Mouse (Mus musculus): ENCODE measurements at regions not wholly inside any gene's neighbourhood (a gene's known extent, or its start where the extent isn't known, plus 50 kb on each side); places are given as distances from the start of the nearest gene placed in this dataset.

GRCm38 (mm10) chr12:109881108-109881507 is 281.0 kb upstream of the Rtl1 start:
- DNase-seq (ENCODE audit: low read depth, low spot score): no peak

DNA sequence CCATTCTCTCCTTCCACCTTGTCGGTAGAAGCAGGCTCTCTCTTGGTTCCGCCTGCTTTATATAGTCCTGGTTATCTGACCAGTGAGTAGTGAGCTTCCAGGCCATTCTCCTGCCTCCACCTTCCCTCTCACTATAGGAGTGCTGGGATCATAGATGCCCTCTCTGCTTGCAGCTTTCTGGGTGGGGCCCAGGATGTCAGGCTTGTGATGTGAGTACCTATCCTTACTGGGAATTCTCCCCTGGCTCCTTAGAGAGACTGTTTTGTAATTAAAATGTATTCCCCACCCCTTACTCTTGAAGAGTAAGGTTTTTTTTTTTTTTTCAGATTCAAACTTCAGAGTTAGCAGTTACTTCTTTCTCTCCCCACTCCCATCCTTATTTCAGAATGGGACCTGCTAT is 291.1 kb upstream of the Rtl1 start:
- no peak for DNase-seq (ENCODE audit: low read depth, low spot score)

DNA sequence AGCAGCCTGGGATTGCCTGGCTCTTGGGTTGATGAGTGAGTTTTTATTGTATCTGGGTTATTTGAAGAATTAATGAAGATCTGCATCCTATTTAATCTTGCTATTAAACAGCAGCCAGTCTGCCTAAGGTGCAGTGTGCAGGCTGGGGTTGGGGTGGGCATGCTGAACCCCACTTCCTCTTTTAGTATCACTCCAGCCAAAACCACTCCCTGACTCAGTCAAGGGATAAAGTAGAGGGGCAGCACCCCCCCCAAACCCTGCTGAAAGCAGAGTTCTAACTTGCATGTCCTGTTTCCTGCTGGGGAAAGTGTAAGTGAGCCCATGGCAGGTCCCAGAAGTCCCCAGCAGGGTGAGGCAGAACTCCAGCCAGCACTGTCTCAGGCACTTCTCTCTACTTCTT is 292.7 kb upstream of the Rtl1 start:
- no peak for DNase-seq (ENCODE audit: low read depth, low spot score)

GRCm38 (mm10) chr12:109893657-109894056 is 293.5 kb upstream of the Rtl1 start:
- DNase-seq (ENCODE audit: low read depth, low spot score): no peak

GRCm38 (mm10) chr12:109895389-109895788 is 295.3 kb upstream of the Rtl1 start:
- DNase-seq (ENCODE audit: low read depth, low spot score): peak; percentile 37

GRCm38 (mm10) chr12:109896397-109896796 is 296.3 kb upstream of the Rtl1 start:
- DNase-seq (ENCODE audit: low read depth, low spot score): no peak

DNA sequence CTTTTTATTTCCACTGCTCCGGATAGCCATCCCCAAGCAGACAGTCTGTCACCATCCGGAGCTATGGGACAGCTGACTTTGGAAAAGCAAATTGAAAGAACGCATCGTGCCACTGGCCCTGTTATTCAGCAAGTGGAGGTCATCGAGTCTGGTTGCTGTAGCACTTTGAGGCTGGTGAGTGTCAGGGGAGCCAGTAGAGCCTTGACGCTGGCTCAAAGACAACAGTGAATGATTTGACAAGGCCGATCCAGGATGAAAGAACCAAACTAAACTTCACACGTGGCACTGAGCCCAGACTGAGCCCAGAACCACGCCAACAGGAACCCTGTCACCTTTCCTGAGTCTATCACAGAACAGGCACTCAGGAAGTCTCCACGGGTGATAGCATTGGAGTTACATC is 296.8 kb upstream of the Rtl1 start:
- no peak for DNase-seq (ENCODE audit: low read depth, low spot score)

GRCm38 (mm10) chr12:109897861-109898385 is 297.8 kb upstream of the Rtl1 start:
- no peak for DNase-seq (ENCODE audit: low read depth, low spot score)

DNA sequence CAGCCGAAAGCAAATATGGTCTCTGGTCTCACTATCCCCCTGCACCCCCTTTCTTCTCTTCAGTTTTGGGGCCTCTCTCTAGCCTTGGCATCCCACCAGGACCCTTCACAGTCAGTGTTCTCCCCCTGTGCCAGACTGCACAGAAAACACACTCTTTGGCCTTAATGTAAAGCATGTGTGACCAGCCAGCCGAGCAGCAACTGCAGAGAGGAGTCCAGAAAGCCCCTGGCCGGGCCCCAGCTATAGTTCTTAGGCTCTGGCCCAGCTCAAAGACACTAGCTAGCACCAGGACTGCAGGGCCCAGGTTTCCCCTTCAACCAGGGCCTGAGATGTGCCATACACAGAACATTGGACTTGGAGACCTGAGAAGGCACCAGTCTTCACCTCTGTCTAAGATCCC is 299.3 kb upstream of the Rtl1 start:
- peak; percentile 27 for DNase-seq (ENCODE audit: low read depth, low spot score)

- DNase-seq (ENCODE audit: low read depth, low spot score): no peak
Observed at GRCm38 (mm10) chr12:109910966-109911495, 310.9 kb upstream of the Rtl1 start.

DNA sequence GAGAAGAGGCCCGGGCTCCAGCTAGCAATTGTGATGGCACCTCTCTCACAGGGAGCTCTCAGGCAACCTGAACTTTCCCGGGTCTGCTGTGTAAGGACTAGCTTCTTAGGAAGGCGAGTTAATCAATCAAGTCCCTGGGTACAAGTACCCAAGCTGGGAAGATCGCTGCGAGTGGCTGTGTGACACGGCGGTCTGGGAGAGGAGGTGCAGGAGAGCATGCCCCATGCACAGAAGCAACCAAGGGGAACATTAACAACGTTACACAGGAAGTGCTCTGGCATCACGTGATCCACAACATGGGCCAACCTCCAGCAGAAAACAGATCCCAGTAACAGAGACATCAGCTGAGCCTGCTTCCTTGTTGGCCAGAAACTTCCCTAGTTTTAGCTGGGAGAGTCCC is 311.4 kb upstream of the Rtl1 start:
- no peak for DNase-seq (ENCODE audit: low read depth, low spot score)

GRCm38 (mm10) chr12:109917761-109918160 is 317.6 kb upstream of the Rtl1 start:
- DNase-seq (ENCODE audit: low read depth, low spot score): peak; percentile 69

DNA sequence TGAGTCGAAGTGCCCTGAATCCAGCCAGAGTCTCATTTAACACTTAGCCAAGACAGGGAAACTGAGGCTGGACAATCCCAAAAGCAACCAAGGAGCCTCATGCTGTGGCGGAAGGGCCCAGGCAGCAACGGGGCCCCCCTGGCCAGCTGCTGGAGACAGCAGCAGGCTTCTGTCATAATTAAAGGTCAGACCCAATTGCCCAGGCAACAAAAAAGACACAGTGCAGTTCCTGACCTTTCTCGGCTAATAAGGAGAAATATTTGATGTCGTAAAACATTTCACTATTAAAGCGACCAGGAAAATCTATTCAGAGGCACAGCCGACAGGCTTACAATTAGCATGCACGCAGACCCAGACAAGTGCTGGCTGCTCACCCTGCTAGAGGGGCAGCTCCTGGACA is 318.8 kb upstream of the Rtl1 start:
- DNase-seq (ENCODE audit: low read depth, low spot score): no peak

- no peak for DNase-seq (ENCODE audit: low read depth, low spot score)
Observed at GRCm38 (mm10) chr12:109922111-109922510, 322.0 kb upstream of the Rtl1 start.

GRCm38 (mm10) chr12:109925866-109926265 is 325.7 kb upstream of the Rtl1 start:
- DNase-seq (ENCODE audit: low read depth, low spot score): no peak

DNA sequence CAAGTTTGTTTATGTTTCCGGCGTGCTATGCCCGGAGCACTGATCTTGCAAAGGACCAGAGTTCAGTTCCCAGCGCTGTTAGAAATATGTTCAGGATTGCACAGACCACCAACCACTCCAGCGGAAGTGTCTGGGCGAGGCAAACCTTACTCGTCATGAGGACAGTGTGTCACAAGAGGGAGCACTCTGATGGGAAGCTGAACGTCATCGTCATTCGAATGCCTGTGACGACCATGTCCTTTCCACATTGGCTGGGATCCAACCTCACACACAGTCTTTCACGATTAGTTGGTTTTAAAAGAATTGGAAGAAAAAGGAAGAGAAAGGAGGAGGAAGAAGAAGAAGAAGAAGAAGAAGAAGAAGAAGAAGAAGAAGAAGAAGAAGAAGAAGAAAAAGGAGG is 326.5 kb upstream of the Rtl1 start:
- DNase-seq (ENCODE audit: low read depth, low spot score): no peak

DNA sequence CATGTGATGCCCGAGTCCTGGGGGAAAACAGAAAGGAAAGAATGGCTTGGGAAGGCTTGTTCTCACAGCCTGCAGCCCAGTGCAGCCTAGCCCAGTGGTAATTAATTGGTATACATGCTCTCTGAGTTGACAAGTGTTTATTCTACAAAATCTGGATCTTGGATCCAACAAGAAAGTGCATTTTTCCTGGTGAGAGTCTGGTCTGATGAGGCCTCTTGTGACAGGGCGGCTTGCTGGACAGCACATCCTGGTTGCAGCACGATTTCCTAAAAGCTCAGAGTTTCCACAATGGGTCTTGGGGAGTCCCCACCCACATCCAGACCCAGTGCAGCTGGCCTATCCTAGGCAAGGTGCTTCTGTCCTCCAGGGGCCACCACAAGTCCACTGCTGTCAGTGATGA is 332.7 kb upstream of the Dio3 start:
- no peak for DNase-seq (ENCODE audit: low read depth, low spot score)

DNA sequence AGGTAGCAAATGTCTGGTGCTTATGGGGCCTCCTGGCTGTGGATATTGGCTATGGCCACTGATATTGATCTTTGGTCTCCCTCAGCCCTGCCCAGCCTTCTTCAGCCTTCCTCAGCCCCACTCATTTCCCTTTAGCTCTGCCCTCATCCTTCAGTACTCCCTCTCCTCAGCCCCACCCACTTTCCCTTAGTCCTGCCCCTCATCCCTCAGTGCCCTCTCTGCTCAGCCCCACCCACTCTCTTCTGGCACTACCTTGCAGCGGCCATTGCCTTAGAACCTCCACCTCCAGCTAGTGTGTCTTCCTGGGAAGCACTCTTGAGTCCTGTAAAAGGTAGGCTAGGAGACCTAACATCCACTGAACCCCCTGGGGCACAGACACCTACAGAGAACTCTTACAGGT is 331.9 kb upstream of the Dio3 start:
- DNase-seq (ENCODE audit: low read depth, low spot score): no peak

GRCm38 (mm10) chr12:109947886-109948433 is 330.9 kb upstream of the Dio3 start:
- no peak for DNase-seq (ENCODE audit: low read depth, low spot score)

- no peak for DNase-seq (ENCODE audit: low read depth, low spot score)
Observed at GRCm38 (mm10) chr12:109948434-109948984, 330.4 kb upstream of the Dio3 start.

DNA sequence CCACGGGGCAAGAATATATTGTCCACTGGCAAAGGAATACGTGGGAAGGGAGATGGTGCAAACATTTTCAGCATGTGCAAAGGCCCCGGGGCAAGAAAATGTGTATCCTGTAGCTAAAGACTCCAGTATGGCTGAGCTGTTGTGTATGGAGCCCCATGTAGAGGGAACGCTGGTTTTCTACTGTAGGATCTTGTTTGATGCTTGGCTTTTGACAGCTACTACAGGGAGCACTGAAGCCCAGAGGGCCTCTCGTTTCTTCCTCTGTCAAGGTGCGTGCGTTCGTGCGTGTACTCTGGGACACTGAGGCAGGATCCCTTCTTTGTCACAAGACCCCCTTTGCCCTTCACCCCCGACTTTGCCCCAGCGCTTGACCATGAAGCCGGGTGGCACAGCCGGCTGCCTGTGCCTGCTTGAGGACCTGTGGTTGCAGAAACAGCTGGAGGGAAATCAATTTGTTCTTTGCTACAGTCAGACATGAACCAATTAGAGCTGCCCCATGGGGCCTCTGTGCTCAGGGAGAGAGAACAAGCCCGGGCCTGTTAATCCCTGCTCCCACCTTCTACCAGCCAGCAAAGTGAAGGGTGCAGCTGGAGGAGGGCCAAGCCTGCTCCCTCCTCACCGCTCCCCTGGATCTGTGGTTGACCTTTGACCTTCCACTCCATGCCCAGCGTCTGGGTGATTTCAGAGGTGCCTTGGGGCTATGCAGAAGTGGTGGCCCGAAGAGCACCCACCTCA is 329.5 kb upstream of the Dio3 start:
- DNase-seq (ENCODE audit: low read depth, low spot score): no peak

GRCm38 (mm10) chr12:109950632-109951031 is 328.2 kb upstream of the Dio3 start:
- no peak for DNase-seq (ENCODE audit: low read depth, low spot score)

DNA sequence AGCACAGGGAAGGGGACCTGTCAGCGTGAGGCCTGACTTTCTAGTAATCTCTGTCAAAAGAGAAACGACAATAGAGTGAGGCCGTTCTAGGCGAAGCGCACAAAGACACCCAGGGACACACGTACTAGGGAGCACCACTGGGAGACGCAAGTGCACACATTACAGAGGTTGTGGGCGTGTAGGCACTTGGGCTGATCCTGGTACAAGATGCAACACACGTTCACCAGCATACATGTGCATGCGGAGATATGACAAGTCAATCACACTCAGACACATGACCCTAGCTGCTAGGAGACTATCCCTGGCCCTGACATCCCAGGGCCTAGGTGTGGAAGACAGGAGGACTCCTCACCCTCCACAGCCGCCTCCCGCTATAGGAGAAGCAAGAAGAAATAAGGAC is 327.4 kb upstream of the Dio3 start:
- no peak for DNase-seq (ENCODE audit: low read depth, low spot score)

All from 3T3-L1 (cell line).